Mouse (Mus musculus) heart, embryonic 10.5 days (tissue): ENCODE measurements around the gene Tspyl2. TPM values are rescaled to one million over a fixed set of nuclear protein-coding genes. Genes with fewer than 3 reads are reported as not detected.
A peak's percentile ranks its signal among the peaks of the same experiment; 100 is the strongest.
"Not testable (repeated sequence)": the region's sequence is repeated elsewhere in the genome, so short reads cannot be mapped to it uniquely, and the experiment has no call there.

ENCODE experiments used
- DNase-seq: peaks from one replicate; pipeline ENCODE4 v3.0.0-alpha.2; 2017; ENCODE audit warnings: low spot score
- H3K27ac ChIP-seq: fragments of 300-500 bp; sonication (generic); 2 replicates; pipeline ENCODE4 v1.5.1; 2016; ENCODE audit warnings: mild to moderate bottlenecking
- H3K27me3 ChIP-seq: fragments of 300-500 bp; sonication (generic); 2 replicates; pipeline ENCODE4 v1.6.1; 2016; ENCODE audit warnings: mild to moderate bottlenecking; ENCODE audit not compliant: poor library complexity, insufficient read depth, severe bottlenecking
- H3K36me3 ChIP-seq: fragments of 300-500 bp; sonication (generic); 2 replicates; pipeline ENCODE4 v1.6.1; 2016; ENCODE audit warnings: mild to moderate bottlenecking, moderate library complexity
- H3K4me1 ChIP-seq: fragments of 300-500 bp; sonication (generic); 2 replicates; pipeline ENCODE4 v1.6.1; 2016; ENCODE audit warnings: mild to moderate bottlenecking
- H3K4me3 ChIP-seq: fragments of 300-500 bp; sonication (generic); 2 replicates; pipeline ENCODE4 v1.5.1; 2016; ENCODE audit warnings: mild to moderate bottlenecking, moderate library complexity
- H3K9me3 ChIP-seq: fragments of 300-500 bp; sonication (generic); 2 replicates; pipeline ENCODE4 v1.6.1; 2016; ENCODE audit warnings: mild to moderate bottlenecking, moderate library complexity
- WGBS: fragments of 180-500 bp; shearing (Covaris S2); methylation state at CpG from one replicate; pipeline ENCODE4 v1.1.7; 2016; 5-methylcytosine and 5-hydroxymethylcytosine counted together
- polyA plus RNA-seq: library from polyadenylated mRNA; unstranded; fragments of >200 nt; fragmentation: Nextera tagmentation; extraction: Ambion mirVana; gene quantifications from 2 replicates; pipeline ENCODE4 v1.2.1, GENCODE M21; 2016

The Tspyl2 gene
- 19.4 and 29.2 TPM in 2 replicates for polyA plus RNA-seq

DNA sequence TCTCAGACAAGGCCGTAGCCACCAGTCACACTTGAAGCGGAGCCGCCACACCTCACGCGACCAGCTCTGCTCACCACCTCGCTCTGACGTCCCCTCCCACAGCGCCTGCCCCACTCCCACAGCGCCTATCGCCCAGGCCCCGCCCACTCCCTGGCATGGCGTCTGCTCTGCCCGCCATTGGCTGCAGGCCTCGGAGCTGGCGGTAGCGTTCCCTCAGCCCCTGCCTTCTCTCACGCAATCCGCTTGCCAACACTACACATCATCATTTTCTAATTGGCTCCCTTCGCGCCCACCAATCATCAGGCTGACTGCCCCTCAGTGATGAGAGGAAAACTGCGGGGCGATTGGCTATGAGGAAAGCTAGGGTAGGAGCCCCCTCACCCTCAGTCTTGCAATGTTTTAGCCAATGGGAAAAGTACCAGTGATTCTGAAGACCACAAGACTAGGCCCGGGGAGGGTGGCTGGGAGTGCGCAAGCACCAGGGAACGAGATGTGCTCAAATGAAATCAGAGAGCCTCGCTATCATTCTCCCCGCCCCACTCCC is at the start of gene Tspyl2:
TSS of gene Tspyl2 (minus strand) at position 68 of the 544 bp plus-strand sequence.
- Histone ChIP-seq H3K27ac (peak within 1 kb of the TSS; percentile 91), H3K4me3 (peak within 1 kb of the TSS; percentile 72), H3K36me3 (peaks cover 16% of the 10 kb centered on the region), H3K9me3 (no peaks in the 10 kb centered on the region), H3K4me1 (peaks cover 5% of the 10 kb centered on the region; the same call in 1 of the 2 replicates), H3K27me3 (peaks cover 90% of the 10 kb centered on the region)
- peak; percentile 96 for DNase-seq
- 12% methylated on average over 27 of the region's 27 CpGs for WGBS

DNA sequence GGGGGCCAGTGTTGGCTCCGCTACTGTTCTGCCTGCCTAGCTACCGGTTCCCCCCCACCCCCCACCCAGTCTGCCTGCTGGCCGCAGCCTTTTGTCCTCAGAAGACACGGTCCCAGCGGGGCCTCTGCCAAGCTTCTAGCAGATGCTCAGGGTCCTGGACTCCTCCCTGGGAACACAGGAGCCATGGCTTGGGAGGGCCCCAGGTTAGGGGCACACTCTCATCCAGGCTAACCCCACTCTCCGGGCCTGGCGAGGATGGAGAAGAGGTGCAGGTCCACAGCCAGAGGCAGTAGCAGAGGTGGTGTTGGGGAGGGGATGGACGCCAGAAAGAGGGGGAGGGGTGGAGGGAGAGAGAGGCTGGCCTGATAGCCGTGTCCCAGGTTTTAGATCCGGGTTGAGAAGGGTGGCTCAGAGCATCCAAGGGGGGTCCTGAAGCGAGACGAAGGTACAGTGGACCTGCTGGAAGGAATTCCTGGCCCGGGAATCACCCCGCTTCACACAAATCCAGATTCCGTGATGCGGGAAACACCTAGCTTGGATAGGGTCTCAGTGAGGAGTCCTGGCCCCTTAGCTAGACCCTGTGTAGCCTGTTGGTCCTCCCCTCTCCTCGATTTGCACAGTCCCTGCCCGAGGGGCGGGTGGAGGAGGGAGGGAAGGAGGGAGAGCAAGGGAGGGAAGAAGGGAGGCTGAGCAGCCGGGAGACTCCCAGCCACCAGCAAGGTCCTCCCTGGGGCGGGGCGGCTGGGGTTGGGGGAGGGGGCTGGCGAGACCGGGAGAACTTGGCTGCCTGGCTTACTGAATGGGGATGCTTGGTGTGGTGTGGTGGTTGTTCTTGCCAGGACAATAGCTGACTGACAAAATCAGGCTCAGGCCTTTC is 26.4 kb upstream of the Tspyl2 start, which contains the start of gene Gpr173:
TSS of gene Gpr173 (minus strand) at position 308 of the 877 bp plus-strand sequence.
- Histone ChIP-seq H3K36me3 (no peaks in the 10 kb centered on the region), H3K27me3 (peaks cover 52% of the 10 kb centered on the region), H3K9me3 (no peaks in the 10 kb centered on the region), H3K4me1 (no peaks in the 10 kb centered on the region), H3K4me3 (peak within 1 kb of the TSS; percentile 67), H3K27ac (peak within 1 kb of the TSS; percentile 79)
- WGBS = 16% methylated on average over 21 of the region's 24 CpGs
- DNase-seq = peak; percentile 83

DNA sequence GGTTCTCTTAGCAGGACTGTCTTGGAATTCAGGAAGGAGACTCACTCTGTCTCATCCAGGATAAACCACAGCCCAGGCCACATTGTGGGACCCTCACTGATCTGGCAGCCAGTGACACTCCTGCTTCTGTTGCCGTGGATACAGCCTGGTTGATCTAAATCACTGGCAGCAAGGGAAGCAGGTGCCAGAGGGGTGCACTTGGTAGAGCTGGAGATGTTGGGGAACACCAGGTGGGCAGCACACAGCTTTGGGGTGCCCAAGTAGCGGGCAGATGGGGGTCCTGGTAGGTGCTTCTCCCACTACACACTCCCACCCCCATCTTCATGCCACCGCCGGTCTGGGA is 25.8 kb upstream of the Tspyl2 start:
- Histone ChIP-seq H3K27me3 (peaks cover 57% of the 10 kb centered on the region), H3K27ac (peak overlapping the region; percentile 79), H3K9me3 (no peaks in the 10 kb centered on the region), H3K4me1 (no peaks in the 10 kb centered on the region), H3K36me3 (no peaks in the 10 kb centered on the region), H3K4me3 (peak overlapping the region; percentile 67)
- DNase-seq = no peak
- WGBS = 18% methylated on average over 4 of the region's 4 CpGs

GRCm38 (mm10) chrX:152366418-152366817 is 24.2 kb upstream of the Tspyl2 start:
- H3K27me3 ChIP-seq = peaks cover 61% of the 10 kb centered on the region
- H3K9me3 ChIP-seq = no peaks in the 10 kb centered on the region
- 86% methylated on average over 2 of the region's 2 CpGs for WGBS
- no peak overlapping the region for H3K4me3 ChIP-seq
- no peak for DNase-seq
- H3K4me1 ChIP-seq = no peaks in the 10 kb centered on the region
- no peak overlapping the region for H3K27ac ChIP-seq
- H3K36me3 ChIP-seq = no peaks in the 10 kb centered on the region

- Histone ChIP-seq H3K9me3 (no peaks in the 10 kb centered on the region), H3K27ac (no peak overlapping the region), H3K4me3 (no peak overlapping the region), H3K27me3 (peaks cover 25% of the 10 kb centered on the region; the same call in 1 of the 2 replicates), H3K36me3 (no peaks in the 10 kb centered on the region), H3K4me1 (no peaks in the 10 kb centered on the region)
- WGBS = 21% methylated on average over 5 of the region's 5 CpGs
- no peak for DNase-seq
These were observed 10.4 kb upstream of the Tspyl2 start for GRCm38 (mm10) chrX:152352553-152353153.

DNA sequence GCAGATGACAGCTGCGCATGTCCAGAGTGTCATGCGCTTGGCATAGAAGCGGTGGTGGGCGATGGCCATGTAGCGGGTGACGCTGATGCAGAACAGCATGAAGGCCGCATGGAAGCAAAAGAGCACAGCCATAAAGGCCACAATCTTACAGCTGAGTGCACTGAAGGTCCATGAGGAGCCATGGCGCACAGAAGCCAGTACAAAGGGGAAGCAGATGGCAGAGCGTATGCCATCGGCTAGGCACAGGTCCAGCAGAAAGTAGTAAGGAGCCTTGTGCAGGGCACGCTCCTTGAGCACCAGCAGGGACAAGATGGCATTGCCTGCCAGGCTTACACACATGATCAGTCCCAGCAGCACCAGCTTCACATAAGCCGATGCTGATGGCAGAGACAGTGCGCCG is 4.8 kb upstream of the Tspyl2 start:
- Histone ChIP-seq H3K27me3 (peaks cover 68% of the 10 kb centered on the region), H3K4me1 (no peaks in the 10 kb centered on the region), H3K27ac (no peak overlapping the region), H3K4me3 (no peak overlapping the region), H3K9me3 (no peaks in the 10 kb centered on the region), H3K36me3 (no peaks in the 10 kb centered on the region)
- no peak for DNase-seq
- WGBS = 95% methylated on average over 14 of the region's 14 CpGs

GRCm38 (mm10) chrX:152346587-152346986 is 4.4 kb upstream of the Tspyl2 start:
- DNase-seq = no peak
- Histone ChIP-seq H3K9me3 (no peaks in the 10 kb centered on the region), H3K4me1 (no peaks in the 10 kb centered on the region), H3K36me3 (no peaks in the 10 kb centered on the region), H3K27me3 (peaks cover 73% of the 10 kb centered on the region), H3K27ac (no peak overlapping the region), H3K4me3 (no peak overlapping the region)
- 86% methylated on average over 15 of the region's 15 CpGs for WGBS

DNA sequence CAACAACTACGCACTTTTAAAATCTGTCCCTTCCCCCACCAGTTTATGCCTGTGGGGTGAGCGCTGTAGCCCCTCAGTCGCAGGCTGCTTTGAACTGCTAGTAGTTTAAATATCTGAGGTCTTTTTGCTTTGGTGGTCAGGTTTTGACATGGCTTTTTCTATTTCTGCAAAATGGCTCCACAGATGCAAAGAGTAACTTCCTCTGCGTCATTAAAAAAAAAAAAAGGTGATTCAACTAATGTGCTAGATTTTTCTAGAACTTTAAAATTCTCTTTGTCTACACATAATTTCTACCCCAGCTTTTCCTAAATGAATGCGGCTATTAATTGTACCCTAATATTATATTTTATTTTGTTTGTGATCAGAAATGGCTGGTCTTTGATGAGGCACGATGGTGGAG is 678 bp upstream of the Tspyl2 start:
- Histone ChIP-seq H3K27me3 (peaks cover 88% of the 10 kb centered on the region), H3K4me1 (peaks cover 5% of the 10 kb centered on the region; the same call in 1 of the 2 replicates), H3K4me3 (peak overlapping the region; percentile 72), H3K27ac (peak overlapping the region; percentile 91), H3K36me3 (peaks cover 16% of the 10 kb centered on the region), H3K9me3 (no peaks in the 10 kb centered on the region)
- DNase-seq = no peak
- WGBS = 25% methylated on average over 6 of the region's 6 CpGs

DNA sequence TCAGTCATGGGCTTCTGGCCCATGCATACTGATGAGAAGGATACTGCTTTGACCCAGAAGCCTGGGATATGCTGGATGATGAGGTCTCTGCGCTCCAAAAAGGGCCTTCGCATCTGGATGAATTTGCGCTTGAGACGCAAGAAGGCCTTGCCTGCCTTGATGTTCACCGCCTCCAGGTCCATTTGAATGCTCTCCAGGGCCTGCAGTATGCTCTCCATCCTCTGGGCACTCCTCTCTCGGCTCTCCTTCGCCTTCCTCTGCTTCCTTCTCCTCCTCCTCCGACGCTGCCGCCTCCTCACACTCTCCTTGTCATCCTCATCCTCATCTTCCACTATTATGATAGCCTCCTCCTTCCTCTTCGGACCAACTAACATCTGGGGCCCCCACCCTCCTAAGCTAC is 729 bp downstream of the Tspyl2 start:
- Histone ChIP-seq H3K27me3 (peaks cover 88% of the 10 kb centered on the region), H3K36me3 (peaks cover 16% of the 10 kb centered on the region), H3K4me1 (peaks cover 5% of the 10 kb centered on the region; the same call in 1 of the 2 replicates), H3K9me3 (no peaks in the 10 kb centered on the region), H3K4me3 (peak overlapping the region; percentile 72), H3K27ac (peak overlapping the region; percentile 91)
- DNase-seq = no peak
- 29% methylated on average over 11 of the region's 11 CpGs for WGBS

DNA sequence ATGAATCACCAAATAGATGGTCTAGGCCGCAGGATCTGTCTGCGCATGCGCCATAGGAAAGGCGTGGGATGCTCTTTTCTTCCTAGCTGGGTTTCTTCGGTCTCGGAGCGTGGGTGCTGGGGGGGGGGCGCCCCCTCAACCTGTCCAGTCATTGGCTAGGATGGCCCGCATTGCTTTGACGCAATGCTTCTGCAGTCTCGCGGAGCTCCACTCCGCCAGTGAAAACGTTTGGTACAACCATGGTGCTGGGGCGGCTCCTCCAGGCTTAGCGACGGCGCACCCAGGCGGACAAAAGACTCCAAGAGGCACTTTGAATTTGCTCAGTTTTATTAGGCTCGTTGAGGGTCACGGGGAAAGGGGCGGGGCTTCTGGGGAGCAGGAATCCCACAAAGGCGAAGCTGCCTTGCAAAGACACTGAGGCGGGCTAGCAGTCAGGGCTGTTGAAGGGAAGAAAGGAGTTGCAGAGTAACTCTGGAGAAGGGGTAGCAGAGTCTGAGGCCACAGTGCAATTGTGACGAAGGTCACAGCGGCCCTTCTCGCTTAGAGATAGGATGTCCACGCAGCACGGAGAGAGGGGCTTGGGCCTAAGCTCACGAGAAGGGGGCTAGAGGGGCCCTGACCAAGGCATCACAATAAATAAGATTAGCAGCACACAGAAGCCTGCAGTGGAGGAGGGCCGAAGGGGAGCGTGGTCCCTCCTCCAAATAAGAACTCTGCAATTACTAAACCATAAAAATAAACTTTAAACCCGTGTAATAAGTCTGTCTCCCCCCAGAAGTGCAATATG is 5.5 kb downstream of the Tspyl2 start:
- WGBS = 13% methylated on average over 33 of the region's 33 CpGs
- DNase-seq = peak; percentile 95
- no peaks in the 10 kb centered on the region for H3K9me3 ChIP-seq
- H3K27ac ChIP-seq = peak overlapping the region; percentile 84
- peaks cover 16% of the 10 kb centered on the region for H3K36me3 ChIP-seq
- H3K27me3 ChIP-seq = peaks cover 57% of the 10 kb centered on the region; the same call in 1 of the 2 replicates
- H3K4me1 ChIP-seq = peaks cover 5% of the 10 kb centered on the region; the same call in 1 of the 2 replicates
- peak overlapping the region; percentile 45 for H3K4me3 ChIP-seq

DNA sequence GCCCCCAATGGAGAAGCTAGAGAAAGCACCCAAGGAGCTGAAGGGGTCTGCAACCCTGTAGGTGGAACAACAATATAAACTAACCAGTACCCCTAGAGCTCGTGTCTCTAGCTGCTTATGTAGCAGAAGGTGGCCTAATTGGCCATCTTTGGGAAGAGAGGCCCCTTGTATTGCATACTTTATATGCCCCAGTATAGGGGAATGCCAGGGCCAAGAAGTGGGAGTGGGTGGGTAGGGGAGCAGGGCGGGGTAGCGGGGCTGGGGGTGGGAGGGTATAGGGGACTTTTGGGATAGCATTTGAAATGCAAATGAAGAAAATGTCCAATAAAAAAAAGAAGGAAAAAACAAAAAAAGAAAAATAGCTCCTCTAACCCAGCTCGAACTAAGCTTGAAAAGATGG is 6.1 kb downstream of the Tspyl2 start:
- Histone ChIP-seq H3K27me3 (peaks cover 51% of the 10 kb centered on the region; the same call in 1 of the 2 replicates), H3K27ac (peak overlapping the region; percentile 84), H3K36me3 (peaks cover 16% of the 10 kb centered on the region), H3K4me3 (peak overlapping the region; percentile 45)
- H3K4me1 ChIP-seq, H3K9me3 ChIP-seq, DNase-seq: not testable (repeated sequence)
- WGBS = 49% methylated on average over 4 of the region's 4 CpGs

DNA sequence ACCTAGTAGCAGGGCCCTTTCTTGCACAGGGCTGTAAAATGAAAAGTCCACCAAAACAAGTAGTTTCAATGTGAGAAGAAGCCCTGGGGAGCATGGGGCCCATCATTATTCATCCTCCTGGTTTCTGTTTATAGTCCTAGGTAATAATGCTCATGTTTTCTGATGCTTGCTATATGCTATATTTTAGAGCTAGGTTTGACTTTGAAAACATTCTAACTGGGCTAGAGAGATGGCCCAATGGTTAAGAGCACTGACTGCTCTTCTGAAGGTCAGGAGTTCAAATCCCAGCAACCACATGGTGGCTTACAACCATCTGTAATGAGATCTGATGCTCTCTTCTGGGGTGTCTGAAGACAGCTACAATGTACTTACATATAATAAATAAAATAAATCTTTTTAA is 12.8 kb downstream of the Tspyl2 start:
- not testable (repeated sequence) for H3K4me3 ChIP-seq, H3K4me1 ChIP-seq, H3K27ac ChIP-seq, H3K36me3 ChIP-seq, H3K9me3 ChIP-seq, DNase-seq
- H3K27me3 ChIP-seq = peaks cover 53% of the 10 kb centered on the region; the same call in 1 of the 2 replicates
